Mouse (Mus musculus) heart, embryonic 11.5 days (tissue): ENCODE measurements at regions not wholly inside any gene's neighbourhood (a gene's known extent, or its start where the extent isn't known, plus 50 kb on each side); places are given as distances from the start of the nearest gene placed in this dataset.

Source experiments
- ATAC-seq: fragments of 200-750 bp; cut with Nextera tagmentation; replicated peaks from 2 replicates; pipeline ENCODE4 v1.8.0; 2017; ENCODE audit warnings: moderate library complexity; ENCODE audit not compliant: insufficient number of reproducible peaks, low FRiP score, low TSS enrichment
- H3K27ac ChIP-seq: fragments of 300-500 bp; sonication (generic); 2 replicates; pipeline ENCODE4 v1.5.1; 2014; ENCODE audit warnings: mild to moderate bottlenecking, low read depth, low read length
- H3K27me3 ChIP-seq: fragments of 300-500 bp; sonication (generic); 2 replicates; pipeline ENCODE4 v1.6.1; 2014; ENCODE audit warnings: mild to moderate bottlenecking, low read length, mixed read lengths; ENCODE audit not compliant: control insufficient read depth, insufficient read depth
- H3K36me3 ChIP-seq: fragments of 300-500 bp; sonication (generic); 2 replicates; pipeline ENCODE4 v1.6.1; 2014; ENCODE audit warnings: mild to moderate bottlenecking, low read length, moderate library complexity, mixed read lengths; ENCODE audit not compliant: control insufficient read depth, insufficient read depth
- H3K4me1 ChIP-seq: fragments of 300-500 bp; sonication (generic); 2 replicates; pipeline ENCODE4 v1.6.1; 2014; ENCODE audit warnings: low read length; ENCODE audit not compliant: control insufficient read depth, insufficient read depth
- H3K4me2 ChIP-seq: fragments of 300-500 bp; sonication (generic); 2 replicates; pipeline ENCODE4 v1.6.1; 2014; ENCODE audit warnings: mild to moderate bottlenecking, moderate library complexity
- H3K4me3 ChIP-seq: fragments of 300-500 bp; sonication (generic); 2 replicates; pipeline ENCODE4 v1.5.1; 2014; ENCODE audit warnings: low read depth, low read length
- H3K9ac ChIP-seq: fragments of 300-500 bp; sonication (generic); 2 replicates; pipeline ENCODE4 v1.6.1; 2014; ENCODE audit warnings: mild to moderate bottlenecking, low read depth, low read length, moderate library complexity
- H3K9me3 ChIP-seq: fragments of 300-500 bp; sonication (generic); replicated peaks from 2 replicates; pipeline ENCODE4 v1.6.1; 2016; ENCODE audit warnings: low read length; ENCODE audit not compliant: control insufficient read depth
- WGBS: fragments of 180-500 bp; shearing (Covaris S2); extraction: QIAGEN DNeasy Blood & Tissue Kit; methylation state at CpG from one replicate; pipeline ENCODE4 v1.1.7; 2014; ENCODE audit not compliant: insufficient replicate concordance; 5-methylcytosine and 5-hydroxymethylcytosine counted together

DNA sequence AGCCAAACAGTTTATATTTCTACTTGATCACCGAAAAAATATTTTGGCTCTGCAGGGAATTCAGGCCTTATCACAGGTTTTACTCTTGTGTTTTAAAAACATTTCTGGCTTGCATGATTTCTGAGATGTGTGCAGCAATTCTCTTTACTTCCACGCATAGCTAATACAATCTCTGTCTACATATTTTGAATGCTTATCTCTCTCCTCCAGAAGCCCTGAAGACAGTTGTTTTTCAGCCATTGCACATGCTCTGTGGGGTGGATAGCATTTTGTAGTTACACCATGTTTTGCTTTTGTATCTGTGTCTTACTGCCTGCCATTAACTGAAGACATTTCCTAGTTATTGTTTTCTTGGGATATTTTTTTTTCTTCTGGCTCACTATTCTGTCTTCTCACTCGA lies 252.6 kb upstream of the Nr5a2 start:
- H3K4me3 ChIP-seq, result no peak overlapping the region
- H3K27me3 ChIP-seq, result no peaks in the 10 kb centered on the region
- H3K9me3 ChIP-seq, result no peaks in the 10 kb centered on the region
- 51% methylated on average over 3 of the region's 3 CpGs for WGBS
- ATAC-seq, result no peak
- no peak overlapping the region for H3K27ac ChIP-seq
- H3K4me1 ChIP-seq, result no peaks in the 10 kb centered on the region
- no peaks in the 10 kb centered on the region for H3K36me3 ChIP-seq
- H3K9ac ChIP-seq, result no peak overlapping the region
- no peak overlapping the region for H3K4me2 ChIP-seq

DNA sequence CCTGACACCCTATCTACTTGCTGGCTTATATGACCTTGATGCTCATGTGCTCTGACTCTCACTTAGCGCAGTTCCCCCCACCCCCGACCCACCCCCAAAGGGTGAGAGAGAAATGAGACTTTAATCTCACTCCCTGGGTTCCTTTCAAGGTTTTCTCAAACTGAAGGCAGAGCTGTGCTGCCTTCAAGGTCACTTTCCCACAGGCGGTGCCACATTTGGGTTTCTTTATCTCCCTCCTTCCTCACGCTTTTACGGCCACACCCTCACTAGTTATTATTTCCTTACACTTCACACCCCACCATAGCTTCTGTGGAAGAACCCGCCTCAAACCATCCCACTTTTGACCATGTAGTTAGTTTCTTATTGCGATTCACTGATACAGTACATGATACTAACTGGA lies 244.1 kb upstream of the Nr5a2 start:
- ATAC-seq, result no peak
- no peaks in the 10 kb centered on the region for H3K9me3 ChIP-seq
- 63% methylated on average over 7 of the region's 7 CpGs for WGBS

DNA sequence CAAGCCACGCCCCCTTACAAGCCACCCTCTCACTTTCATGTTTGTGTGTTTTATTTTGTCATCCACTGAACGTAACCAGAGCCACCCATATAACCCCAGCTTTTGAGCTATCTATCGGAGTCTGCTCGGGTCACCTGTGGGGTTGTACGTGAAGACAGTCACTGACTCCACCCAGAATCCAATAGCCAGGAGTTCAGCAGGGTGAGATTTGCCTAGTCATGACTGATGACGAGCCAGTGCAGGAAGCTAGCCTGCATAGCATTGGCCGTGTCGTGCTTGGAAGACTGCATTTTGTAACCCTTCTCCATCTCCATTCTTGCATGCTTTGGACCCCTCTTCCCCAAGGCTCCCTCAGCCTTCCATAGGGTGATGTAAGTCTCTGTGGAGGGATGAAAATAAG lies 243.3 kb upstream of the Nr5a2 start:
- no peaks in the 10 kb centered on the region for H3K27me3 ChIP-seq
- no peak overlapping the region for H3K4me2 ChIP-seq
- ATAC-seq, result no peak
- no peaks in the 10 kb centered on the region for H3K36me3 ChIP-seq
- no peaks in the 10 kb centered on the region for H3K4me1 ChIP-seq
- no peak overlapping the region for H3K9ac ChIP-seq
- H3K27ac ChIP-seq, result no peak overlapping the region
- WGBS, result 70% methylated on average over 8 of the region's 8 CpGs
- H3K9me3 ChIP-seq, result no peaks in the 10 kb centered on the region
- no peak overlapping the region for H3K4me3 ChIP-seq

More for the DNA sequence above, 244.1 kb upstream of the Nr5a2 start:
- Histone ChIP-seq H3K27ac (no peak overlapping the region), H3K9ac (no peak overlapping the region), H3K4me3 (no peak overlapping the region), H3K4me1 (no peaks in the 10 kb centered on the region), H3K27me3 (no peaks in the 10 kb centered on the region), H3K4me2 (no peak overlapping the region), H3K36me3 (no peaks in the 10 kb centered on the region)

DNA sequence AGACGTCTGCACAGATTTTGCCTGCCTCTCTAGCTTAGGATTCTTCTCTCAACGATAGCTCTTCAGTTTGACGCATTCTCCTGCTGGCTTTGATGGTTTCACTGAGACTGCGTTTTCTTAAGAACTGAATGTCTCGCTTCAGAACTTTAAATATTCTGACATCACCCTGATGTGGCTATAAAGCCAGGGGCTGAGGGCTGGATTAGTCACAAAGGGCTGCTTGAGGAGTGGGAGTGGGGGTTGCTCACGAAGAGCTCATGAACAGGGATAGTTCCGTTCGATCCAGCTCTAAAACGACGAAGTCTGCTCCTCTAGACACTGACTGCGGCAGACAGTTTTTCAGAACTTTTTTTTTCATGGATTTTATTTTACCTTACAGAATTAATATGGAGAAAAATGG lies 240.7 kb upstream of the Nr5a2 start:
- Histone ChIP-seq H3K4me1 (no peaks in the 10 kb centered on the region), H3K27ac (no peak overlapping the region), H3K36me3 (no peaks in the 10 kb centered on the region), H3K9ac (no peak overlapping the region), H3K27me3 (no peaks in the 10 kb centered on the region), H3K4me3 (no peak overlapping the region), H3K4me2 (no peak overlapping the region), H3K9me3 (no peaks in the 10 kb centered on the region)
- 68% methylated on average over 11 of the region's 11 CpGs for WGBS
- no peak for ATAC-seq

DNA sequence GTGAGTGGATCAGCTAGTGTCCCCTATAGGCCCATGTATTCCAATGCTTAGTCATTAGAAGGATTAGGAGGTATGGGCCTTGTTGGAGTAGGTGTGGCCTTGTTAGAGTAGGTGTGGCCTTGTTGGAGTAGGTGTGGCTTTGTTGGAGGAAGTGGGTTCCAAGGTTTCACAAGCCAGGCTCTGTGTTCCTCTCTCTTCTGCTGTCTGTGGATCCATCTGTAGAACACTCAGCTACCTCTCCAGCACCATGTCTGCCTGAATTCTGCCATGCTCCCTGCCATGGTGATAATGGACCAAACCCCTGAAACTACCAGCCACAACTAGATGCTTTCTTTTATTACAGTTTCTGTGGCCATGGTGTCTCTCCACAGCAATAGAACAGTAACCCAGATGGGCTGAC lies 235.7 kb upstream of the Nr5a2 start:
- Histone ChIP-seq H3K4me2 (no peak overlapping the region), H3K27ac (no peak overlapping the region)

DNA sequence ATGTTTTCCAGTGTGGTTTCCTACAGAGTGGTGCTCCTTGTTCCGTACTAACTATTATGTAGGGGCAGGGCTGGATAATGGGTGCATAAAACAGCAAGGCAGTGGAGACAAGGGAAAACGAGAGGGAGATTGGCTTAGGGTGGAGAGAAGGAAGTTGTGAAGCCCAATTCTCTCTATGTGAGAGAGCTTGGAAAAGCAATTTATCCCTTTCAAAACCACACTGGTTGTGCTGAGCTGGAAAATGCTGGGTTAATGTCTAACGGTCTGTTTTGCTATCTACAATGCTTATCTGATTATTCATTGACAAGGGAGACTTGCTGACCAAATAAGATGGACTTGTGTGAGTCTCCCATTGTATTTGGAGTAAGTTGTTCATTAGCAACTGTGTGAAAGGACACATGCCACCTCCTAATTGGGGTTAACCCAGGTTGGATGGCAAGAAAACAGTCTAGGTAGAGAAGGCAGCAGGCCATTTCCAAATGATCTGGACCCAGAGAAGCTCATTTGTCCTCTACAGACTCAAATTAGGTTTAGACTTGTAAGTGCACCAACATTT lies 234.9 kb upstream of the Nr5a2 start:
- H3K4me3 ChIP-seq, result no peak overlapping the region
- no peaks in the 10 kb centered on the region for H3K4me1 ChIP-seq
- no peaks in the 10 kb centered on the region for H3K9me3 ChIP-seq
- no peak overlapping the region for H3K27ac ChIP-seq
- H3K27me3 ChIP-seq, result no peaks in the 10 kb centered on the region
- H3K36me3 ChIP-seq, result no peaks in the 10 kb centered on the region
- H3K4me2 ChIP-seq, result no peak overlapping the region
- no peak for ATAC-seq
- 55% methylated on average over 3 of the region's 3 CpGs for WGBS
- H3K9ac ChIP-seq, result no peak overlapping the region

More for the DNA sequence above, 235.7 kb upstream of the Nr5a2 start:
- Histone ChIP-seq H3K4me3 (no peak overlapping the region), H3K4me1 (no peaks in the 10 kb centered on the region), H3K27me3 (no peaks in the 10 kb centered on the region), H3K36me3 (no peaks in the 10 kb centered on the region), H3K9me3 (no peaks in the 10 kb centered on the region), H3K9ac (no peak overlapping the region)
- ATAC-seq, result no peak

DNA sequence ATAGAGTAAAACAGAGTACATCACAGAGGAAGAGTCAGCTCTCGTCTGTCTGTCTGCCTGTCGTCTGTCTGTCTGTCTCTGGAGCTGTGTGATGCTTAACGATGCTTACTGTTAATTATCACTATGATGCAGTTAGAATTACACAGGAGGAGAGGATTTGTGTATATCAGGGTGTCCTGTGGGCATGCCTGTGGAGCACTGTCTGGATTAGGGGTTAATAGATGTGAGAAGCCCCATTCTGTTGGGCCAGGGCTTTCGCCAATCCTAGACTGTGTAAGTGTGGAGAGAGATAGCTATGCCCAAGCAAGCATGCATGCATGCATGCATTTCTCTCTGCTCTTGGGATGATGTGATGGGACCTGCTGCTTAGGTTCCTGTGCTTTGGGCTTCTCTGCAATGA lies 218.0 kb upstream of the Nr5a2 start:
- Histone ChIP-seq H3K27ac (no peak overlapping the region), H3K4me2 (no peak overlapping the region), H3K9me3 (no peaks in the 10 kb centered on the region), H3K27me3 (no peaks in the 10 kb centered on the region), H3K4me1 (0 out of 2 replicates have a peak, but pooled peaks cover 4% of the 10 kb centered on the region), H3K9ac (no peak overlapping the region), H3K36me3 (no peaks in the 10 kb centered on the region), H3K4me3 (no peak overlapping the region)
- ATAC-seq, result no peak
- 85% methylated on average over 4 of the region's 4 CpGs for WGBS

DNA sequence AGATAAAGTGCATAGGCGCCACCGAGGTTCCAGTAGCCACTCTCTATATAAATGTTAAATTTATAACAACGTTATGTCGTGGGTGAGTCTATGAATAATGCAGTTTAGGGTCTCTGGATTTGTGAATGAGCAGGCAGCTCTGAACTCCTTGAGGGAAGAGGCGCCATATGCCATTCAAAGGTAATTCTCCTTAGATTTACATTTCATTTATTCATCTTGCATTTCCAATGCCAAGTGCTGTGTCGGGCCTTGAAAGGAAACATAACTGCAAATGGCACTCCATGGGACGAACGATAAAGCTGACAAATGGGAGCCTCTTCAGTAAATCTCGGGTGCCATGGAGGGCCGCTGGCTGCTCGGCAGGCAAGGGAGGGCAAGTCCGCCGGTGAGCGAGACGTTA lies 216.4 kb upstream of the Nr5a2 start:
- Histone ChIP-seq H3K4me2 (no peak overlapping the region), H3K9me3 (no peaks in the 10 kb centered on the region)
- 82% methylated on average over 15 of the region's 15 CpGs for WGBS

DNA sequence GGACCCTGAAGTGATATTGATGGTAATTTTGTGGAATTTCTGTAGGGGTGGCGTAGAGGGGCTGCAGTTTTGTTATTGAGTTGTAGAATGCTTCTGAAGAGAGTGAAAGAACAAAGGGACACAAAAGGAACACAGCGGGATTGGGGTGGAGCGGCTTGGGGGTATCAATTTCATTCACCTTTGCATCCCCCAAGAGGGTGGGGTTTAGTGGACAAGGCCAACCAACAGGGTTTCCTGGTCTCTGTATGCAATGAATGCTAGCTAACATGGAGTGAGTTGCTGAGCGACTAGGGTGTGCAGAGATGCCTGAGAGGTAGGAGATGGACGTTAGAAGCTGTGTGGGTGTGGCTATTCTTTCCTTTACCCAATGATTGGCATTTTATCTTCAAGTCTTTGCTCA lies 213.8 kb upstream of the Nr5a2 start:
- no peaks in the 10 kb centered on the region for H3K9me3 ChIP-seq
- H3K27me3 ChIP-seq, result no peaks in the 10 kb centered on the region
- no peak overlapping the region for H3K4me3 ChIP-seq
- H3K4me2 ChIP-seq, result no peak overlapping the region
- 54% methylated on average over 5 of the region's 5 CpGs for WGBS
- H3K36me3 ChIP-seq, result no peaks in the 10 kb centered on the region
- no peak overlapping the region for H3K9ac ChIP-seq
- H3K27ac ChIP-seq, result no peak overlapping the region
- 0 out of 2 replicates have a peak, but pooled peaks cover 4% of the 10 kb centered on the region for H3K4me1 ChIP-seq
- ATAC-seq, result no peak

More for the DNA sequence above, 216.4 kb upstream of the Nr5a2 start:
- no peak overlapping the region for H3K27ac ChIP-seq
- no peak for ATAC-seq
- H3K27me3 ChIP-seq, result no peaks in the 10 kb centered on the region
- H3K36me3 ChIP-seq, result no peaks in the 10 kb centered on the region
- H3K4me3 ChIP-seq, result no peak overlapping the region
- 0 out of 2 replicates have a peak, but pooled peaks cover 4% of the 10 kb centered on the region for H3K4me1 ChIP-seq
- no peak overlapping the region for H3K9ac ChIP-seq
